Mouse (Mus musculus) E14TG2a.4 (cell line): ENCODE data around the gene Dclk1.

Source experiments
- CTCF ChIP-seq: conservative IDR thresholded peaks from 2 replicates; pipeline ENCODE4 v1.5.1; 2014; ENCODE audit warnings: low read length
- NANOG ChIP-seq: IDR thresholded peaks from 2 replicates; pipeline ENCODE4 v1.6.1; 2014; ENCODE audit warnings: borderline replicate concordance, low read length, mixed read lengths
- POU5F1 ChIP-seq: IDR thresholded peaks from 2 replicates; pipeline ENCODE4 v1.6.1; 2014; ENCODE audit warnings: low read length, borderline replicate concordance

GRCm38 (mm10) chr3:55223862-55224261, 18.3 kb upstream of the Dclk1 start:
- TF ChIP-seq CTCF (no peak), POU5F1 (no peak), NANOG (no peak)
